Mouse (Mus musculus) bone marrow macrophage, adult 2 months (primary cell): ENCODE measurements around the gene Emg1. TPM values are rescaled to one million over a fixed set of nuclear protein-coding genes. Genes with fewer than 3 reads are reported as not detected.

Source experiments
- H3K27ac ChIP-seq: 2 replicates; pipeline ENCODE4 v1.5.1; 2012; ENCODE audit warnings: low read depth, low read length; ENCODE audit not compliant: insufficient read depth
- H3K4me1 ChIP-seq: 2 replicates; pipeline ENCODE4 v1.6.1; 2012; ENCODE audit warnings: low read length; ENCODE audit not compliant: control insufficient read depth, insufficient read depth
- H3K4me3 ChIP-seq: 2 replicates; pipeline ENCODE4 v1.5.1; 2012; ENCODE audit warnings: mild to moderate bottlenecking, low read length, moderate library complexity; ENCODE audit not compliant: insufficient read depth
- CTCF ChIP-seq: IDR thresholded peaks from 2 replicates; pipeline ENCODE4 v1.5.1; 2012; ENCODE audit warnings: low read depth, mild to moderate bottlenecking, low read length, moderate library complexity
- POLR2A ChIP-seq: IDR thresholded peaks from 2 replicates; pipeline ENCODE4 v1.6.1; 2012; ENCODE audit warnings: mild to moderate bottlenecking, low read depth, low read length, borderline replicate concordance
- polyA plus RNA-seq: library from polyadenylated mRNA; stranded (reverse); fragments of >200 nt; gene quantifications from 2 replicates; pipeline ENCODE4 v1.2.4, GENCODE M21; 2012; ENCODE audit not compliant: missing spikeins, insufficient read depth, insufficient read length

Gene Emg1
- polyA plus RNA-seq, 1 experiment = 48.2 TPM

GRCm38 (mm10) chr6:124729850-124730705, 18.1 kb upstream of the Emg1 start:
- H3K27ac ChIP-seq = peak overlapping the region; percentile 98
- peaks cover 58% of the 10 kb centered on the region for H3K4me1 ChIP-seq
- H3K4me3 ChIP-seq = peak overlapping the region; percentile 95
- TF ChIP-seq POLR2A = no peak
- TF ChIP-seq CTCF = no peak

DNA sequence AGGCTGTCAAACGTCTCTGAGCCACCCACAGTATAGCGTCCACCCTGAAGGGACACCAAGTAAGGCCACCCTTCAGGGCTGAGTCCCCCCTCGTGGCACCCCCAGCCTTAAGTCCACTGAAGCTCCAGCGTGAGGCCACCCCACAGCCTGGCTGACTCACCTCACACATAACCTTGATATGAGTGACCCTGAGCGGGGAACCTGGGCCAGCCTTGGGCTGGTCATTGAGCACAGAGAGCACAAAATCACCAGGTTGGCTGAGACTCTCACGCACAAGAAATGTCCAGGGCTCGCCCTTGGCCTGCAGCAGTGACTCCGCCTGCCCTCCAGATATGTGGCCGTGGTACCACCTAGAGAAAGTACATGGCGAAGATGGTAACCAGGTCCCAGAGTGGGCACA, 16.6 kb upstream of the Emg1 start:
- H3K4me3 ChIP-seq = no peak overlapping the region
- H3K27ac ChIP-seq = 0 out of 2 replicates have a peak overlapping the region, but pooled peaks have one; percentile 97
- TF ChIP-seq CTCF = no peak
- no peak for TF ChIP-seq POLR2A
- H3K4me1 ChIP-seq = peaks cover 61% of the 10 kb centered on the region

DNA sequence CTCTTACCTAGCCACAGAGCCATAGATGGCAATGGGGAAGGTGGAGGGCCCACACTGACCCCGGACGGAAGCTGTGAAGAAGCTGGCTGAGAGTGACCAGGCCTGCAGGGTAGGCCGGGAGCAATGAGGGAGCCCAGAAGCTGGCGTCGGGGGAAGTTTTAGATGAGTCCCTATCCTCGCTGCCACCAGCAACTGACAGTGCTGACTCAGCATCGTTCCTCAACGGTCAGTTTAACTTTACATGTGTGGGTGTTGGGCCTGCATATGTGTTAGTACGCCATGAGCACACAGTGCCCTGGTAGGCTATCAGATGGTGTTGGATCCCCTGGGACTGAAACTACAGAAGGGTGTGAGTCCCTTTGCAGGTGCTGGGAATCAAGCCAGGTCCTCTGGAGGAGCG, 12.5 kb upstream of the Emg1 start:
- Histone ChIP-seq H3K4me1 (peaks cover 69% of the 10 kb centered on the region), H3K4me3 (peak overlapping the region; percentile 17), H3K27ac (peak overlapping the region; percentile 79)
- TF ChIP-seq POLR2A (no peak), CTCF (no peak)

- H3K4me1 ChIP-seq = peaks cover 61% of the 10 kb centered on the region
- TF ChIP-seq CTCF = no peak
- no peak for TF ChIP-seq POLR2A
- peak overlapping the region; percentile 79 for H3K27ac ChIP-seq
- peak overlapping the region; percentile 19 for H3K4me3 ChIP-seq
Observed at GRCm38 (mm10) chr6:124723541-124723940, 11.6 kb upstream of the Emg1 start.

- Histone ChIP-seq H3K27ac (peak overlapping the region; percentile 79), H3K4me3 (peak overlapping the region; percentile 19), H3K4me1 (peaks cover 55% of the 10 kb centered on the region)
- TF ChIP-seq CTCF (no peak), POLR2A (no peak)
Observed at GRCm38 (mm10) chr6:124722876-124723473, 11.0 kb upstream of the Emg1 start.

- Histone ChIP-seq H3K27ac (peak overlapping the region; percentile 68), H3K4me3 (peak overlapping the region; percentile 26; the same call in 1 of the 2 replicates), H3K4me1 (peaks cover 52% of the 10 kb centered on the region)
- TF ChIP-seq POLR2A (no peak), CTCF (no peak)
Observed at GRCm38 (mm10) chr6:124720904-124721303, 8.9 kb upstream of the Emg1 start.

GRCm38 (mm10) chr6:124719354-124719978, 7.5 kb upstream of the Emg1 start:
- TF ChIP-seq POLR2A (no peak), CTCF (no peak)

GRCm38 (mm10) chr6:124718703-124719102, 6.7 kb upstream of the Emg1 start:
- Histone ChIP-seq H3K4me1 (peaks cover 38% of the 10 kb centered on the region), H3K4me3 (no peak overlapping the region), H3K27ac (no peak overlapping the region)
- TF ChIP-seq CTCF = no peak
- TF ChIP-seq POLR2A = no peak

More at GRCm38 (mm10) chr6:124719354-124719978, 7.5 kb upstream of the Emg1 start:
- Histone ChIP-seq H3K4me1 (peaks cover 41% of the 10 kb centered on the region), H3K4me3 (no peak overlapping the region), H3K27ac (no peak overlapping the region)

DNA sequence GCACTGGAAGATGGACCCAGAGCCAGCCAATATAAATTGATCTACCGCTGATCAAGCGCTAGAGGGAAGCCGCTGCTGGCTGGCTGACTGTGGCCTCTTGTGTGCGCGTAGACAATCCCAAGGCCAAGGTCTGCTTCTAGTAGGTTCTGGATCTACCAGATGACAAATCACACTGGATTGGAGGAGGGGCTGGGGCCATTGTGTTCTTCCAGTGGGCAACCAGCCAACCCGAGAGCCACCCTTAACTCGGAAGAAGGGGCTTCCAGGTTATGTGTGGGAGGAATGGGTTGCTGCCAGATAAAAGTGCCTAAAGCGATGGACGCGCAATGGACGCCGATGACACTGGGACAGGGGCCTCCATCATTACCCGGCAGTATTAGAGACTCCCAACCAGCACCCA, 6.0 kb upstream of the Emg1 start:
- no peak overlapping the region for H3K27ac ChIP-seq
- peaks cover 34% of the 10 kb centered on the region for H3K4me1 ChIP-seq
- TF ChIP-seq CTCF = no peak
- no peak for TF ChIP-seq POLR2A
- H3K4me3 ChIP-seq = no peak overlapping the region
